Mouse (Mus musculus) intestine, embryonic 14.5 days (tissue): ENCODE measurements around the gene Adgra3. TPM values are rescaled to one million over a fixed set of nuclear protein-coding genes. Genes with fewer than 3 reads are reported as not detected.

Experiments
- ATAC-seq: fragments of 200-750 bp; cut with Nextera tagmentation; replicated peaks from 2 replicates; pipeline ENCODE4 v1.8.0; 2017; ENCODE audit warnings: low read depth, moderate number of reproducible peaks, moderate TSS enrichment, moderate library complexity; ENCODE audit not compliant: low FRiP score, low TSS enrichment
- DNase-seq: peaks from one replicate; pipeline ENCODE4 v3.0.0-alpha.2; 2018; ENCODE audit warnings: low spot score
- H3K27ac ChIP-seq: fragments of 300-500 bp; sonication (generic); 2 replicates; pipeline ENCODE4 v1.5.1; 2014; ENCODE audit warnings: low read depth, mild to moderate bottlenecking, control low read depth
- H3K27me3 ChIP-seq: fragments of 300-500 bp; sonication (generic); replicated peaks from 2 replicates; pipeline ENCODE4 v1.6.1; 2014; ENCODE audit warnings: low read length, control low read depth; ENCODE audit not compliant: control insufficient read depth, insufficient read depth
- H3K36me3 ChIP-seq: fragments of 300-500 bp; sonication (generic); 2 replicates; pipeline ENCODE4 v1.6.1; 2014; ENCODE audit warnings: low read length, control low read depth; ENCODE audit not compliant: control insufficient read depth, insufficient read depth
- H3K4me1 ChIP-seq: fragments of 300-500 bp; sonication (generic); replicated peaks from 2 replicates; pipeline ENCODE4 v1.6.1; 2014; ENCODE audit warnings: low read length, control low read depth, mixed read lengths; ENCODE audit not compliant: control insufficient read depth, insufficient read depth
- H3K4me2 ChIP-seq: fragments of 300-500 bp; sonication (generic); 2 replicates; pipeline ENCODE4 v1.6.1; 2014; ENCODE audit warnings: low read length
- H3K4me3 ChIP-seq: fragments of 300-500 bp; sonication (generic); 2 replicates; pipeline ENCODE4 v1.5.1; 2014; ENCODE audit warnings: low read depth, low read length, control low read depth, mixed read lengths
- H3K9ac ChIP-seq: fragments of 300-500 bp; sonication (generic); 2 replicates; pipeline ENCODE4 v1.6.1; 2014; ENCODE audit warnings: mild to moderate bottlenecking, low read length
- H3K9me3 ChIP-seq: fragments of 300-500 bp; sonication (generic); 2 replicates; pipeline ENCODE4 v1.6.1; 2016; ENCODE audit warnings: low read length, control low read depth; ENCODE audit not compliant: control insufficient read depth
- WGBS: fragments of 180-500 bp; shearing (Covaris S2); extraction: QIAGEN DNeasy Blood & Tissue Kit; methylation state at CpG from one replicate; pipeline ENCODE4 v1.1.7; 2014; 5-methylcytosine and 5-hydroxymethylcytosine counted together
- polyA plus RNA-seq: library from polyadenylated mRNA; unstranded; fragments of >200 nt; fragmentation: Nextera tagmentation; extraction: Ambion mirVana; gene quantifications from 2 replicates; pipeline ENCODE4 v1.2.1, GENCODE M21; 2014

Gene Adgra3
- polyA plus RNA-seq, 1 experiment from 2014 or later = 34.9 TPM

- no peak overlapping the region for H3K27ac ChIP-seq
- ATAC-seq = no peak
- H3K4me3 ChIP-seq = no peak overlapping the region
- no peaks in the 10 kb centered on the region for H3K9me3 ChIP-seq
- H3K9ac ChIP-seq = no peak overlapping the region
- H3K36me3 ChIP-seq = peaks cover 33% of the 10 kb centered on the region
- peak; percentile 86 for DNase-seq
- H3K27me3 ChIP-seq = no peaks in the 10 kb centered on the region
- WGBS = 58% methylated on average over 2 of the region's 2 CpGs
- H3K4me2 ChIP-seq = no peak overlapping the region
- no peaks in the 10 kb centered on the region for H3K4me1 ChIP-seq
Observed at GRCm38 (mm10) chr5:49975971-49976370, 82.8 kb downstream of the Adgra3 start.

GRCm38 (mm10) chr5:49974211-49974610 is 84.6 kb downstream of the Adgra3 start:
- Histone ChIP-seq H3K36me3 (peaks cover 48% of the 10 kb centered on the region), H3K27ac (no peak overlapping the region), H3K4me1 (no peaks in the 10 kb centered on the region), H3K4me2 (no peak overlapping the region), H3K27me3 (no peaks in the 10 kb centered on the region), H3K4me3 (no peak overlapping the region), H3K9me3 (no peaks in the 10 kb centered on the region), H3K9ac (no peak overlapping the region)
- ATAC-seq (no peak), DNase-seq (no peak)
- 98% methylated on average over 4 of the region's 4 CpGs for WGBS

- ATAC-seq (no peak), DNase-seq (no peak)
- 85% methylated on average over 8 of the region's 8 CpGs for WGBS
- Histone ChIP-seq H3K4me1 (no peaks in the 10 kb centered on the region), H3K9me3 (no peaks in the 10 kb centered on the region), H3K27me3 (no peaks in the 10 kb centered on the region), H3K4me3 (no peak overlapping the region), H3K4me2 (no peak overlapping the region), H3K36me3 (peaks cover 59% of the 10 kb centered on the region), H3K27ac (no peak overlapping the region), H3K9ac (no peak overlapping the region)
Observed at GRCm38 (mm10) chr5:49969660-49970059, 89.1 kb downstream of the Adgra3 start.

GRCm38 (mm10) chr5:49967726-49968125 is 91.1 kb downstream of the Adgra3 start:
- peaks cover 69% of the 10 kb centered on the region for H3K36me3 ChIP-seq
- WGBS = 92% methylated on average over 6 of the region's 6 CpGs
- no peak overlapping the region for H3K4me2 ChIP-seq
- H3K4me1 ChIP-seq = no peaks in the 10 kb centered on the region
- no peak for ATAC-seq
- no peak overlapping the region for H3K27ac ChIP-seq
- H3K9ac ChIP-seq = no peak overlapping the region
- H3K27me3 ChIP-seq = no peaks in the 10 kb centered on the region
- H3K4me3 ChIP-seq = no peak overlapping the region
- no peaks in the 10 kb centered on the region for H3K9me3 ChIP-seq
- DNase-seq = peak; percentile 29

- no peak overlapping the region for H3K9ac ChIP-seq
- ATAC-seq (no peak), DNase-seq (no peak)
- no peak overlapping the region for H3K27ac ChIP-seq
- no peak overlapping the region for H3K4me2 ChIP-seq
- 73% methylated on average over 8 of the region's 8 CpGs for WGBS
- peaks cover 81% of the 10 kb centered on the region for H3K36me3 ChIP-seq
- H3K4me3 ChIP-seq = no peak overlapping the region
- H3K27me3 ChIP-seq = no peaks in the 10 kb centered on the region
- no peaks in the 10 kb centered on the region for H3K9me3 ChIP-seq
- H3K4me1 ChIP-seq = no peaks in the 10 kb centered on the region
Observed at GRCm38 (mm10) chr5:49965810-49966209, 93.0 kb downstream of the Adgra3 start.

GRCm38 (mm10) chr5:49961478-49962431 is 97.1 kb downstream of the Adgra3 start:
- Histone ChIP-seq H3K36me3 (peaks cover 77% of the 10 kb centered on the region), H3K9ac (no peak overlapping the region), H3K4me3 (no peak overlapping the region), H3K9me3 (no peaks in the 10 kb centered on the region), H3K4me1 (no peaks in the 10 kb centered on the region), H3K27ac (no peak overlapping the region), H3K4me2 (no peak overlapping the region), H3K27me3 (no peaks in the 10 kb centered on the region)
- 86% methylated on average over 20 of the region's 20 CpGs for WGBS
- DNase-seq (peak; percentile 70), ATAC-seq (0 out of 2 replicates have a peak, but pooled peaks have one; percentile 38)

GRCm38 (mm10) chr5:49936354-49936753 is 122.5 kb downstream of the Adgra3 start:
- H3K9me3 ChIP-seq = no peaks in the 10 kb centered on the region
- no peaks in the 10 kb centered on the region for H3K27me3 ChIP-seq
- 64% methylated on average over 1 of the region's 1 CpGs for WGBS
- H3K4me3 ChIP-seq = no peak overlapping the region
- no peak overlapping the region for H3K27ac ChIP-seq
- DNase-seq = no peak
- no peaks in the 10 kb centered on the region for H3K4me1 ChIP-seq
- no peak overlapping the region for H3K4me2 ChIP-seq
- H3K36me3 ChIP-seq = no peaks in the 10 kb centered on the region
- H3K9ac ChIP-seq = no peak overlapping the region
- ATAC-seq = no peak

GRCm38 (mm10) chr5:49924712-49925111 is 134.1 kb downstream of the Adgra3 start:
- DNase-seq = no peak
- Histone ChIP-seq H3K27ac (no peak overlapping the region), H3K9ac (no peak overlapping the region), H3K9me3 (no peaks in the 10 kb centered on the region), H3K27me3 (no peaks in the 10 kb centered on the region), H3K36me3 (no peaks in the 10 kb centered on the region), H3K4me1 (no peaks in the 10 kb centered on the region), H3K4me2 (no peak overlapping the region), H3K4me3 (no peak overlapping the region)
- no peak for ATAC-seq

- ATAC-seq (no peak), DNase-seq (no peak)
- Histone ChIP-seq H3K4me2 (no peak overlapping the region), H3K27me3 (no peaks in the 10 kb centered on the region), H3K36me3 (no peaks in the 10 kb centered on the region), H3K4me1 (0 out of 2 replicates have a peak, but pooled peaks cover 4% of the 10 kb centered on the region), H3K4me3 (no peak overlapping the region), H3K9ac (no peak overlapping the region), H3K9me3 (no peaks in the 10 kb centered on the region), H3K27ac (no peak overlapping the region)
- 49% methylated on average over 2 of the region's 2 CpGs for WGBS
Observed at GRCm38 (mm10) chr5:49915695-49916106, 143.1 kb downstream of the Adgra3 start.
